Mouse (Mus musculus) cerebellum, postnatal 36 days (tissue): ENCODE results near the gene Mbnl1.
"Not testable (repeated sequence)": the region's sequence is repeated elsewhere in the genome, so short reads cannot be mapped to it uniquely, and the experiment has no call there.

ENCODE experiments used
- DNase-seq, 2 experiments: peaks; one replicate each; pipeline ENCODE4 v3.0.0; 2021 to 2022; ENCODE audit warnings: mixed read lengths in 2 of 2

Mbnl1 gene

GRCm38 (mm10) chr3:60472681-60473177 lies at the start of gene Mbnl1:
Gene Mbnl1, plus strand, starts transcription at chr3:60472830.
- no peak for DNase-seq

GRCm38 (mm10) chr3:60424148-60424547 lies 48.5 kb upstream of the Mbnl1 start:
- no peak for DNase-seq

DNA sequence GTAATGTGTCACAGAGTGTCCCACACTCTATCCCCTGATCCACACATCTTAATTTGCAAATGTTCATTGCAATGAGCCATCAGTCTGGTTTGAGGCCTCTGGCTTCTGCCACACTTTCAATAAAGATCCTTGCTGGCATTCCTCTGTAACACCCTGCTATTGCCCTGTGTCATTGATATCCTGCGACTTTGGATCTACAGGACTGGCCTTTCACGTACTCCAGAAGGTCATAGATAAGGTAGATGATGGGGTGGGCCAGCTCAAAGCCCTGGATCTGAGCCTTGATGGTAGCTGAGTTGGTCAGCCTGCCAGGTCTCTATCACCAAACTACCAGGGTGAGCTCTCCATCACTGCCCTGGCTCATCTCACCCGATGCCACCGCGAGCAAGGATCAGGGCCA lies 43.6 kb upstream of the Mbnl1 start:
- no peak for DNase-seq

- no peak for DNase-seq
Observed at GRCm38 (mm10) chr3:60437254-60437653, 35.4 kb upstream of the Mbnl1 start.

DNA sequence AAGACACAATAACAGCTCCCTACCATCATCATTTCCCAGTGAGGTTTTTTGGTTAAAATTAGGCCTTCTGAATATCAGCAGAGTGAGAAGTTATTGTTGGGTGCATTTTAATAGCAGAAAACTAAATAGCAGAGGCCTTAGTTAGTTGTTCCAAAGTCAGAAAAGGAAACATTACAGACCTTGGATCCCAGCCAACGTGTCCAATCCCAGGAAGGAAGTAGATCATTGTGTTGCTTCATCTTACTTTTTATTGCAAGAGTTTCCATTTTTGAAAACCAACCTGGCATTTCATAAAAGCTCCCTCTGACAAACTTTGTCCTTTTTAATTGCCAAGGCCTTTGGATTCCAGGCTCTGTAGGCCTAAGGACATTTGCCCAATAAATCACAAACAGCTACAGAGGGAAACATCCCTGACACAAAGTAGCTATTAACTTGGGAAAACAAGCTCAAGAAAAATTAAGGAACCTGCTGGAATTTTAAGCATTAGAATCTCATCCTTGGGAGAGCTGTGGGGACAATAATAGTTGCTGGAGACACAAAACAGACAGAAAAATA lies 34.9 kb upstream of the Mbnl1 start:
- DNase-seq, result no peak

DNA sequence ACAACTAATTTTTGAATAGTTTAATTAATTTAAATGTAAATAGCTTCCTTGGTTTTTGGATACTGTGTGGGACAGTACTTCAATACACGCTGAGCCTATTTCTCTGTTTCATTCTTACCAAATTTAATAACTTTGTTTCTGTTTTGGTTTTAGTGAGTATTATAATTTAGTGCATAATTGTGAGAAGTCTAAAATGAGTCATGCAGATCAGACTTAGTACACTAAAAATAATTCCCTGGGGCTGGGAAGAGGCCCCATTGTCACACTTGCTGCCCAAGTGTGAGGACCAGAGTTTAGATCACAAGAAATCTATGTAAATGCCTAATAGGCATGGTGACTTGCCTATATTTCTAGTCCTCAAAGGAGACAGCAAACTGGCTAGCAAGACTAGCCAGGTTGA lies 33.9 kb upstream of the Mbnl1 start:
- DNase-seq, result no peak

DNA sequence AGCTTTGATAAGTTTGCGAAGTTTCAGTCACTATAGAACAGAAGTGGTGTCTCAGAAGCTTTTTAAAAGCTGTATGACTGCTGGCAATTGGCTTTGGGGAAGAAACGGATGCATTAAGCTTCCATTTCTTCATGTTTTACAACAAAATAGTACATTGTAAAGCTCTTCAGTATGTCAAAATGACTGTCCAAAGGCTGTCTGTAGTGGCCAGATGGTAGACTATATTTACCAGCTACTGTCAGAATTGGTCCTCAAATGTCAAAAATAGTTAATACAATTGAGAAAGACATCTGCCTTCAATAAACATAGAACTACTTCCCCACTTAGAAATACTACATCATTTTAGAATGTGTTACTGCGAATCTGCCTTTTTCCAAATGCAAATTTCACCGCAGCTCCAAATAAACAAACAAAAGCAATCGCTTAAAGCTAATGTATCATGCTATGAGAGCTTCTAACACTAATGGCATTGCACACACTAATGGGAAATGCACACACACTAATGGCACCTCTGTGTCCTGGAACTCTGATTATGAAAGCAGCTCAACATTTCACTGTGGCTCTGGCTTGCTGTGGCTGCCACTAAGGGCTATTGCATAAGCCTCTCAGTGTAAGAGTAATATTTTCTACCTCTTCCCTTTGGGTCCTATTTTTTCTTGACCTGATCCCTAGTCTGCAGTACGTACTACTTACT lies 10.7 kb upstream of the Mbnl1 start:
- no peak for DNase-seq

- DNase-seq, result not testable (repeated sequence)
Observed at GRCm38 (mm10) chr3:60468667-60469066, 4.0 kb upstream of the Mbnl1 start.

GRCm38 (mm10) chr3:60469170-60469805 lies 3.3 kb upstream of the Mbnl1 start:
- DNase-seq, result not testable (repeated sequence)

DNA sequence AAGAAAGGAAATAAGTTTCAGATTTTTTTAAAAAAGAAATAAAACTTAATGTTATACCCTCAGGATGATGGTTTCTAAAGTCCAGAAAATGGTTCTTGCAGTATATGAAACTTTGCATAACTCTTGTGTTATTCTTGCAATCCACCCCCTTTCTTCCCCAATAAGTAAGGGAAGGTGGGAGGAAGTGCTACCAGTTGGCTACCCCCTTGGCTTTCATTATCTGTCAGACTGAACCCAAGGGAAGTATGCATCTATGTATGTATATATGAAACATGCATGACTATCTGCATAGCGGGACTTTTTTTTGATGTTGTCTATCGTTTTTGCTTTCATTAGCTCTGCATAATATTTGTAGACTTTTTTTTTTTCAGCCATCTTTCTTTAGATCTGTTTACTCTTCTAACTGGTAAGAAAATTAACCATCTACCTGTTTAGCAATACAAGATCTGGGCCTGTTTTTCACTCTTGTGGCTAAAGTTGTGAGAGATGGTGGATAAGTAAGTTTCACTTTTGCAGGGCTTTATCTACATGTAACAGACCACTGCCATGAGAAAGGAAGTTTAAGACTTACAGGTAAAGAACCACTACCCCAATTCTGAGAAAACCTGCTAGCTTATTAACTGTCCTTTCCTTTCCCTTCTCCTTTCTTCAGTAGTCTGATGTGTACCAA lies 484 bp upstream of the Mbnl1 start:
- DNase-seq, result no peak

DNA sequence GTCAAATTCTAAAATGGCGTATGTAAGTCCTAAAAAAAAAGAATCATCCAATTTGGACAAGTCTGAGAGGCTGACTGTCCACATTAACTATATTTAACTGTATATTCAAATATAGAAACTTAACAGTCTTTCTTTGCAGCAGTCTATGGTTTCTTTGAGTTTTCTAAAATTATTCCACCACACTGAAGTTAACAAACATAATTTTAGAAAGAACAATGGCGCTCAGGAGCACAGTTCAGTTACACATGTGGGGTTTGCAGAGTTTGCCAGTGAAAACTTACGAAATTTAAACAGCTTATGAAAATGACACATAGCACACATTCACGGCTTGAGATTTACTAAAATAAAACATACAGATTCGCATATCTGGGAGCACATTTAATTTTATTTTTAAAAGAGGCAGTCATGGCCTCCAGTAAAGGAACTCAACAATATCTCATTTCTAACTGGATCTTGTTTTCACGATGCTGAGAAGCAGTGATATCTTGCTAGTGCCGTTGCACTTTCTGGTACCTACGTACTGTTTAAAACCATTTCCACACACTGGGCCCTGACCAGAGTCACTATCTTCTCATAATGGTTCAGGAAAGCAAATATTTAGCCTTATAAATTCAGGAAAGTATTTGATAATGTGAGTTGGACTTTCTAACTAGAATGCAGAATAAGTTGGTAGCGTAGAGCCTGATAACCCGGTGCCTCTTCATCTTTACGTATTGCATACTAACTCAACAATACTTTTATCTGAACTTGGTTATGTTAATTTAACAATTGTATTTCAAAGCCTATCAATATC lies 1.4 kb downstream of the Mbnl1 start:
- no peak for DNase-seq

- no peak for DNase-seq
Observed at GRCm38 (mm10) chr3:60474654-60474972, 2.0 kb downstream of the Mbnl1 start.

DNA sequence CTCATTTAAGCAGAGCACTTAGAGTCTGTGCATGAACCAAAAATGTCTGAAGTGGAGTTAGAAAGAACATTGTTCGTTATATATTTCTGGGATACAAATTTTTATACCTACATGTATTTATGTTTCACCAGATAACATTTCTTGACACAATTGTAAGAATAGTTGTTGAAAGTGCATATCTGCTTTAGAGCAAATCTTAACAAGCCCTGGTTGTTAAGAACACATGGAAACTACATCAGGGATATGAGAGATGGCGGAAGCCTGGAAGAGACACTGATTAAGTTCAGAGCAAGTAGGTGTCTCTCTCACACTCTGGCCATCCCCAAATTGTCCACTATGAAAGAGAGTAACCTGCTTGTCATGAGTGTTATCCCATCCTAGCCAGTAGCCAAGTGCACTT lies 2.4 kb downstream of the Mbnl1 start:
- no peak for DNase-seq

DNA sequence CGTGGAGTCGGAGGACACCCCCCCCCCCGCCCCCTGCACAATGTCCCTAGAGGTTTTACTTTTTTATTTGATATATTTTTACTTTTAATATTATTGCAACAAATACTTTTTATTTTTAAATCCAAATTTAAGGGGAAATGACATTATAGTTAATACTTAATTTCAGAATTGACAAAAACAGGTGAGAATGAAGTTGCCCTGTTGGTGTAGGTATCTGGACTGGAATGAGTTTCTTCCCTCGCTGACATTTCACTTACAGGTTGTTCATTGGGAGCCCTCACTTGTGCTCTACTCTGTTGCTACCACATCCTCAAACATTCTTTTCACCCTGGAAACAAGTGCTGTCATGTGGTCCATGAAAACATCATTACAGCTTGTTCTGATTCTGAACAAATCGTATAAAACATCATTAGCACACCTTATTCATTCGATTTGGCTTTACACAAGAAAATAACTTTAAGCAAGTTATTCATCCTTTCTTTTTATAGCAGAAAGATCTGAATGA lies 4.2 kb downstream of the Mbnl1 start:
- no peak for DNase-seq

DNA sequence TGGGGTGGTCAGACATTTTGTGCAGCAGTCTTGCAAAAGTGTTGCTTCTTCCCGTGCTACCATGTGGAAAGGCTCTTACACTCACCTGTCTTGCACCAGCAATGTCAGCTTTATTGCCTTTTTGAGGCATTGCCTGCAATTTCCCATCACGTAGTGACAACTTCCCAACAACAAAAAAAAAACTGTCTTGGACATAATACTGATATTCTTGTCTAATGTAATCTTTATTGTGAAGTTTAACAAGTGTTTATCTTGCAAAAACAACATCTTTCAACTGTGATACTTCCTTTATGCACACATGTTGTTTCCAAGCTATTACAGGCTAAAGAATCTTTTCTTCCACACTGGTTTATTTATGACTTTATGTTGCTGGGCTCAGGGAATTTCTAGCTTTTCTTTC lies 5.8 kb downstream of the Mbnl1 start:
- DNase-seq, result no peak

GRCm38 (mm10) chr3:60480716-60481115 lies 8.1 kb downstream of the Mbnl1 start:
- DNase-seq, result no peak

- DNase-seq, result no peak
Observed at GRCm38 (mm10) chr3:60481740-60482399, 9.2 kb downstream of the Mbnl1 start.

DNA sequence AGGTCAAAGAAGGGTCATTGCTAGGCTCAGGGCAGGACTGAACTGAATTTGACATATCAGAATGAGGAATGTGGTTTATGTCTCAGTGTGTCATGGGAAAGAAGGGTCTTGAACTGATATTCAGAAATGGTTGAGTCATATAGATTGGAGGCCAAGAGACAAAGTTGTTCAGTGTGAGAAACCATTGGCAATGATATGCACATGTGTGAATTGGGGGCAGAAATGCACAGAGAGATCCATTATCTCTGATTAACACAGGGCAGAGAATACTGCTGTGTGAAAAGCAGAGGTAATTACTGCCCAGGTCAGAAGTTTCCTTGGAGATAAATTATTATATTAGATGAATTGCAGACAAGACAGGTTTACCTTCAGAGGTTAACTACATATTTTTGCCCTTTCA lies 10.7 kb downstream of the Mbnl1 start:
- DNase-seq, result no peak

GRCm38 (mm10) chr3:60485987-60486712 lies 13.5 kb downstream of the Mbnl1 start:
- DNase-seq, result no peak

DNA sequence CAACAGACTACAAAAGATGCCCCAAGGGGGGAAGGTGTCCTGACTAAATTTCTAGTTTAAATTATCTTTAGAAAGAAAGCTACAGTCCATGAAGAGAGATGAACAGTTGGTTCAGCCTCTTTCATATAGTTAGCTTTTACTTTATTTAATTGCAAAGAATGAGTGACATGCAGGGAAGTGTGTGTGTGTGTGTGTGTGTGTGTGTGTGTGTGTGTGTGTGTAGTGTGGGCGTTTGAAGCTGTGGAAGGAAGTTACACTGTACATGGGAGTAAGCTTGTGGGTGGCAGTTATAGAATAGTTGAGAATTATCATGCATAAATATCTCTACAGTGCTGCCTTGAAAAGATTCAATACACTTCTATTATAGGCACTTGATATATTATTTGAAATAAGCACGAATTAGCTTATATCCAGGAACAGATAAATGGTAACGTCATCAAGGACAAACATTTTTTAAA lies 14.1 kb downstream of the Mbnl1 start:
- no peak for DNase-seq

- no peak for DNase-seq
Observed at GRCm38 (mm10) chr3:60489509-60489908, 16.9 kb downstream of the Mbnl1 start.
